15 mouse cellular contexts compared by ENCODE assay signal in genomic region chr9:74801091-74801490, GRCm38 (mm10).
"Had no signal": no experiment of that assay in that cellular context is flagged by ENCODE, and none has a peak within 500 bp of the region (broad histone marks: within the 10 kb centered on the region; RNA-seq: fewer than 3 reads in every experiment).

No protein-coding gene starts in this region.

- H3K27me3 ChIP-seq: neural tube, embryonic 13.5 days; neural tube, embryonic 15.5 days; stomach, embryonic 15.5 days had no signal

- H3K27ac ChIP-seq: neural tube, embryonic 13.5 days; neural tube, embryonic 15.5 days; stomach, embryonic 15.5 days; stomach, postnatal 0 days had no signal

- H3K4me2 ChIP-seq: neural tube, embryonic 13.5 days; neural tube, embryonic 15.5 days; stomach, embryonic 15.5 days had no signal

- H3K9ac ChIP-seq: neural tube, embryonic 13.5 days; neural tube, embryonic 15.5 days; stomach, embryonic 15.5 days had no signal

- H3K4me3 ChIP-seq: neural tube, embryonic 13.5 days; neural tube, embryonic 15.5 days; stomach, embryonic 15.5 days had no signal

- H3K4me1 ChIP-seq: stomach, embryonic 15.5 days had no signal

- DNase-seq: retina, postnatal 1 day; right cerebral cortex, postnatal 14 days; right cerebral cortex, postnatal 25 days; right cerebral cortex, postnatal 4 days; spleen, adult 18-20 months; thymus, adult 18-20 months; thymus, adult 2 months; thymus, postnatal 14 days; thymus, postnatal 25 days; thymus, postnatal 36 days; thymus, postnatal 4 days had no signal

- H3K9me3 ChIP-seq: neural tube, embryonic 13.5 days; neural tube, embryonic 15.5 days; stomach, embryonic 15.5 days had no signal

- H3K36me3 ChIP-seq: neural tube, embryonic 13.5 days; neural tube, embryonic 15.5 days; stomach, embryonic 15.5 days had no signal
